Mouse (Mus musculus): ENCODE results near the gene Rgma. TPM values are rescaled to one million over a fixed set of nuclear protein-coding genes. Genes with fewer than 3 reads are reported as not detected.
A peak's percentile ranks its signal among the peaks of the same experiment; 100 is the strongest.

The Rgma gene
- polyA plus RNA-seq, 1 experiment from 2014 or later, result 55.3 TPM

- peak overlapping the region; percentile 95 for H3K9ac ChIP-seq
- H3K9me3 ChIP-seq (replicated peaks), result no peaks in the 10 kb centered on the region
- no peaks in the 10 kb centered on the region for H3K27me3 ChIP-seq
- 0% methylated on average over 9 of the region's 9 CpGs for WGBS
- H3K27ac ChIP-seq, result peak overlapping the region; percentile 94
- H3K4me1 ChIP-seq, result peaks cover 70% of the 10 kb centered on the region
- peaks cover 9% of the 10 kb centered on the region for H3K36me3 ChIP-seq
- peak overlapping the region; percentile 75 for H3K4me3 ChIP-seq
- peak overlapping the region; percentile 80 for H3K4me2 ChIP-seq (replicated peaks)
- ATAC-seq (ENCODE audit: low FRiP score), result no peak
Measured at GRCm38 (mm10) chr7:73392359-73392758, 17.1 kb downstream of the Rgma start.

- no peak for ATAC-seq (ENCODE audit: low FRiP score)
- Histone ChIP-seq H3K9me3 (replicated peaks) (no peaks in the 10 kb centered on the region), H3K4me1 (peaks cover 81% of the 10 kb centered on the region), H3K4me3 (peak overlapping the region; percentile 75), H3K27me3 (no peaks in the 10 kb centered on the region), H3K4me2 (replicated peaks) (peak overlapping the region; percentile 80), H3K9ac (peak overlapping the region; percentile 95), H3K36me3 (peaks cover 3% of the 10 kb centered on the region), H3K27ac (peak overlapping the region; percentile 80)
- 32% methylated on average over 9 of the region's 9 CpGs for WGBS
Measured at GRCm38 (mm10) chr7:73393307-73394012, 18.2 kb downstream of the Rgma start.

- 45% methylated on average over 4 of the region's 4 CpGs for WGBS
- Histone ChIP-seq H3K27ac (peak overlapping the region; percentile 80), H3K36me3 (no peaks in the 10 kb centered on the region), H3K27me3 (no peaks in the 10 kb centered on the region), H3K4me2 (replicated peaks) (peak overlapping the region; percentile 80), H3K4me1 (peaks cover 84% of the 10 kb centered on the region), H3K9ac (peak overlapping the region; percentile 95), H3K4me3 (peak overlapping the region; percentile 75), H3K9me3 (replicated peaks) (no peaks in the 10 kb centered on the region)
- ATAC-seq (ENCODE audit: low FRiP score), result no peak
Measured at GRCm38 (mm10) chr7:73394013-73394409, 18.7 kb downstream of the Rgma start.

GRCm38 (mm10) chr7:73398319-73398718 lies 23.0 kb downstream of the Rgma start:
- Histone ChIP-seq H3K4me3 (peak overlapping the region; percentile 30), H3K36me3 (0 out of 2 replicates have a peak, but pooled peaks cover 6% of the 10 kb centered on the region), H3K27ac (peak overlapping the region; percentile 84), H3K9ac (peak overlapping the region; percentile 61), H3K9me3 (replicated peaks) (no peaks in the 10 kb centered on the region), H3K4me1 (peaks cover 92% of the 10 kb centered on the region), H3K4me2 (replicated peaks) (peak overlapping the region; percentile 60), H3K27me3 (no peaks in the 10 kb centered on the region)
- peak; percentile 18; the same call in 1 of the 2 replicates for ATAC-seq (ENCODE audit: low FRiP score)
- WGBS, result 6% methylated on average over 11 of the region's 11 CpGs

- peaks cover 10% of the 10 kb centered on the region for H3K36me3 ChIP-seq
- peak; percentile 4 for ATAC-seq (ENCODE audit: low FRiP score)
- H3K4me3 ChIP-seq, result peak overlapping the region; percentile 30
- peaks cover 92% of the 10 kb centered on the region for H3K4me1 ChIP-seq
- WGBS, result 10% methylated on average over 19 of the region's 19 CpGs
- H3K27me3 ChIP-seq, result no peaks in the 10 kb centered on the region
- H3K9ac ChIP-seq, result peak overlapping the region; percentile 61
- H3K27ac ChIP-seq, result peak overlapping the region; percentile 84
- H3K4me2 ChIP-seq (replicated peaks), result peak overlapping the region; percentile 60
- H3K9me3 ChIP-seq (replicated peaks), result no peaks in the 10 kb centered on the region
Measured at GRCm38 (mm10) chr7:73398806-73399442, 23.6 kb downstream of the Rgma start.

GRCm38 (mm10) chr7:73399501-73400044 lies 24.3 kb downstream of the Rgma start:
- H3K4me1 ChIP-seq, result peaks cover 87% of the 10 kb centered on the region
- H3K9me3 ChIP-seq (replicated peaks), result no peaks in the 10 kb centered on the region
- H3K27ac ChIP-seq, result peak overlapping the region; percentile 84
- peak overlapping the region; percentile 60 for H3K4me2 ChIP-seq (replicated peaks)
- H3K36me3 ChIP-seq, result peaks cover 11% of the 10 kb centered on the region
- ATAC-seq (ENCODE audit: low FRiP score), result peak; percentile 69
- peak overlapping the region; percentile 30 for H3K4me3 ChIP-seq
- no peaks in the 10 kb centered on the region for H3K27me3 ChIP-seq
- H3K9ac ChIP-seq, result peak overlapping the region; percentile 61
- WGBS, result 2% methylated on average over 19 of the region's 19 CpGs

GRCm38 (mm10) chr7:73400051-73400916 lies 25.0 kb downstream of the Rgma start:
- Histone ChIP-seq H3K27ac (peak overlapping the region; percentile 84), H3K9ac (peak overlapping the region; percentile 61), H3K4me2 (replicated peaks) (peak overlapping the region; percentile 60), H3K27me3 (no peaks in the 10 kb centered on the region), H3K4me3 (peak overlapping the region; percentile 30), H3K9me3 (replicated peaks) (no peaks in the 10 kb centered on the region), H3K4me1 (peaks cover 80% of the 10 kb centered on the region), H3K36me3 (peaks cover 14% of the 10 kb centered on the region)
- 14% methylated on average over 20 of the region's 20 CpGs for WGBS
- peak; percentile 75 for ATAC-seq (ENCODE audit: low FRiP score)

- 32% methylated on average over 2 of the region's 2 CpGs for WGBS
- Histone ChIP-seq H3K27me3 (no peaks in the 10 kb centered on the region), H3K4me3 (no peak overlapping the region), H3K27ac (no peak overlapping the region), H3K9me3 (replicated peaks) (0 out of 2 replicates have a peak, but pooled peaks cover 3% of the 10 kb centered on the region), H3K36me3 (peaks cover 30% of the 10 kb centered on the region), H3K9ac (no peak overlapping the region), H3K4me2 (replicated peaks) (no peak overlapping the region), H3K4me1 (peaks cover 62% of the 10 kb centered on the region)
- no peak for ATAC-seq (ENCODE audit: low FRiP score)
Measured at GRCm38 (mm10) chr7:73402106-73402505, 26.8 kb downstream of the Rgma start.

GRCm38 (mm10) chr7:73402671-73403070 lies 27.4 kb downstream of the Rgma start:
- no peak for ATAC-seq (ENCODE audit: low FRiP score)
- H3K4me3 ChIP-seq, result no peak overlapping the region
- no peak overlapping the region for H3K4me2 ChIP-seq (replicated peaks)
- H3K27ac ChIP-seq, result peak overlapping the region; percentile 40
- no peaks in the 10 kb centered on the region for H3K27me3 ChIP-seq
- no peak overlapping the region for H3K9ac ChIP-seq
- H3K9me3 ChIP-seq (replicated peaks), result 0 out of 2 replicates have a peak, but pooled peaks cover 3% of the 10 kb centered on the region
- WGBS, result 67% methylated on average over 1 of the region's 1 CpGs
- H3K36me3 ChIP-seq, result peaks cover 30% of the 10 kb centered on the region
- peaks cover 56% of the 10 kb centered on the region for H3K4me1 ChIP-seq

- WGBS, result 48% methylated on average over 3 of the region's 3 CpGs
- Histone ChIP-seq H3K9me3 (replicated peaks) (0 out of 2 replicates have a peak, but pooled peaks cover 3% of the 10 kb centered on the region), H3K4me2 (replicated peaks) (no peak overlapping the region), H3K4me1 (peaks cover 48% of the 10 kb centered on the region), H3K36me3 (peaks cover 30% of the 10 kb centered on the region), H3K27ac (0 out of 2 replicates have a peak overlapping the region, but pooled peaks have one; percentile 40), H3K4me3 (no peak overlapping the region), H3K9ac (no peak overlapping the region), H3K27me3 (no peaks in the 10 kb centered on the region)
- no peak for ATAC-seq (ENCODE audit: low FRiP score)
Measured at GRCm38 (mm10) chr7:73403538-73403937, 28.2 kb downstream of the Rgma start.

GRCm38 (mm10) chr7:73405550-73405949 lies 30.2 kb downstream of the Rgma start:
- no peak overlapping the region for H3K9ac ChIP-seq
- no peak overlapping the region for H3K27ac ChIP-seq
- 0 out of 2 replicates have a peak, but pooled peaks cover 3% of the 10 kb centered on the region for H3K9me3 ChIP-seq (replicated peaks)
- no peaks in the 10 kb centered on the region for H3K27me3 ChIP-seq
- H3K4me3 ChIP-seq, result no peak overlapping the region
- H3K4me2 ChIP-seq (replicated peaks), result no peak overlapping the region
- H3K36me3 ChIP-seq, result peaks cover 45% of the 10 kb centered on the region
- 93% methylated on average over 11 of the region's 11 CpGs for WGBS
- no peak for ATAC-seq (ENCODE audit: low FRiP score)
- peaks cover 33% of the 10 kb centered on the region for H3K4me1 ChIP-seq
